Mouse (Mus musculus): ENCODE measurements at regions not wholly inside any gene's neighbourhood (a gene's known extent, or its start where the extent isn't known, plus 50 kb on each side); places are given as distances from the start of the nearest gene placed in this dataset.

- no peak for ATAC-seq
- H3K4me1 ChIP-seq (ENCODE audit: insufficient read depth, low read length), result peaks cover 5% of the 10 kb centered on the region; the same call in 1 of the 2 replicates
- 85% methylated on average over 12 of the region's 12 CpGs for WGBS
Observed at GRCm38 (mm10) chr15:38371404-38372090, 946.2 kb downstream of the 4930447A16Rik start.

GRCm38 (mm10) chr15:38373797-38374196, 948.4 kb downstream of the 4930447A16Rik start:
- 5% methylated on average over 15 of the region's 21 CpGs for WGBS
- DNase-seq (ENCODE audit: low spot score) (peak; percentile 71), ATAC-seq (peak; percentile 81)
- Histone ChIP-seq H3K9ac (replicated peaks; ENCODE audit: low read length) (no peak overlapping the region), H3K36me3 (ENCODE audit: insufficient read depth, low read length) (no peaks in the 10 kb centered on the region), H3K9me3 (ENCODE audit: low read length) (no peaks in the 10 kb centered on the region), H3K27me3 (ENCODE audit: insufficient read depth, low read length) (no peaks in the 10 kb centered on the region), H3K4me3 (ENCODE audit: low read length) (peak overlapping the region; percentile 26), H3K4me2 (ENCODE audit: low read depth, low read length) (peak overlapping the region; percentile 55), H3K27ac (peak overlapping the region; percentile 29), H3K4me1 (ENCODE audit: insufficient read depth, low read length) (peaks cover 5% of the 10 kb centered on the region; the same call in 1 of the 2 replicates)
- TF ChIP-seq CTCF (IDR thresholded peaks at IDR 0.05; ENCODE audit: low read depth), result no peak

More at GRCm38 (mm10) chr15:38371404-38372090, 946.2 kb downstream of the 4930447A16Rik start:
- no peaks in the 10 kb centered on the region for H3K9me3 ChIP-seq (ENCODE audit: low read length)
- no peak overlapping the region for H3K9ac ChIP-seq (replicated peaks; ENCODE audit: low read length)
- DNase-seq (ENCODE audit: low spot score), result no peak
- no peaks in the 10 kb centered on the region for H3K27me3 ChIP-seq (ENCODE audit: insufficient read depth, low read length)
- no peaks in the 10 kb centered on the region for H3K36me3 ChIP-seq (ENCODE audit: insufficient read depth, low read length)
- no peak overlapping the region for H3K27ac ChIP-seq
- H3K4me3 ChIP-seq (ENCODE audit: low read length), result no peak overlapping the region
- no peak overlapping the region for H3K4me2 ChIP-seq (ENCODE audit: low read depth, low read length)
- TF ChIP-seq CTCF (IDR thresholded peaks at IDR 0.05; ENCODE audit: low read depth), result no peak

- Histone ChIP-seq H3K4me1 (ENCODE audit: insufficient read depth, low read length) (peaks cover 5% of the 10 kb centered on the region; the same call in 1 of the 2 replicates), H3K4me2 (ENCODE audit: low read depth, low read length) (no peak overlapping the region), H3K9me3 (ENCODE audit: low read length) (no peaks in the 10 kb centered on the region), H3K36me3 (ENCODE audit: insufficient read depth, low read length) (no peaks in the 10 kb centered on the region), H3K9ac (replicated peaks; ENCODE audit: low read length) (no peak overlapping the region), H3K4me3 (ENCODE audit: low read length) (no peak overlapping the region), H3K27me3 (ENCODE audit: insufficient read depth, low read length) (no peaks in the 10 kb centered on the region), H3K27ac (no peak overlapping the region)
- WGBS, result 60% methylated on average over 6 of the region's 6 CpGs
- TF ChIP-seq CTCF (IDR thresholded peaks at IDR 0.05; ENCODE audit: low read depth), result no peak
- ATAC-seq, result peak; percentile 39; the same call in 1 of the 2 replicates
- DNase-seq (ENCODE audit: low spot score), result peak; percentile 28
Observed at GRCm38 (mm10) chr15:38374786-38375185, 949.4 kb downstream of the 4930447A16Rik start.

GRCm38 (mm10) chr15:38378106-38378505, 952.8 kb downstream of the 4930447A16Rik start:
- no peaks in the 10 kb centered on the region for H3K9me3 ChIP-seq (ENCODE audit: low read length)
- no peaks in the 10 kb centered on the region for H3K36me3 ChIP-seq (ENCODE audit: insufficient read depth, low read length)
- H3K27me3 ChIP-seq (ENCODE audit: insufficient read depth, low read length), result no peaks in the 10 kb centered on the region
- no peak for TF ChIP-seq CTCF (IDR thresholded peaks at IDR 0.05; ENCODE audit: low read depth)
- no peak overlapping the region for H3K4me3 ChIP-seq (ENCODE audit: low read length)
- no peak overlapping the region for H3K4me2 ChIP-seq (ENCODE audit: low read depth, low read length)
- H3K4me1 ChIP-seq (ENCODE audit: insufficient read depth, low read length), result peaks cover 5% of the 10 kb centered on the region; the same call in 1 of the 2 replicates
- H3K27ac ChIP-seq, result no peak overlapping the region
- H3K9ac ChIP-seq (replicated peaks; ENCODE audit: low read length), result no peak overlapping the region
- no peak for DNase-seq (ENCODE audit: low spot score)
- 87% methylated on average over 8 of the region's 8 CpGs for WGBS
- ATAC-seq, result no peak

- peaks cover 12% of the 10 kb centered on the region for H3K4me1 ChIP-seq (ENCODE audit: insufficient read depth, low read length)
- no peak overlapping the region for H3K27ac ChIP-seq
- DNase-seq (ENCODE audit: low spot score) (no peak), ATAC-seq (no peak)
- H3K9me3 ChIP-seq (ENCODE audit: low read length), result no peaks in the 10 kb centered on the region
- 63% methylated on average over 7 of the region's 7 CpGs for WGBS
- H3K27me3 ChIP-seq (ENCODE audit: insufficient read depth, low read length), result no peaks in the 10 kb centered on the region
- no peak overlapping the region for H3K4me2 ChIP-seq (ENCODE audit: low read depth, low read length)
- no peak for TF ChIP-seq CTCF (IDR thresholded peaks at IDR 0.05; ENCODE audit: low read depth)
- no peaks in the 10 kb centered on the region for H3K36me3 ChIP-seq (ENCODE audit: insufficient read depth, low read length)
- H3K9ac ChIP-seq (replicated peaks; ENCODE audit: low read length), result no peak overlapping the region
- H3K4me3 ChIP-seq (ENCODE audit: low read length), result no peak overlapping the region
Observed at GRCm38 (mm10) chr15:38387617-38388016, 962.3 kb downstream of the 4930447A16Rik start.

- no peak for ATAC-seq
- H3K27ac ChIP-seq, result no peak overlapping the region
- WGBS, result 90% methylated on average over 7 of the region's 7 CpGs
- no peak overlapping the region for H3K4me3 ChIP-seq (ENCODE audit: low read length)
- H3K4me2 ChIP-seq (ENCODE audit: low read depth, low read length), result no peak overlapping the region
- no peaks in the 10 kb centered on the region for H3K36me3 ChIP-seq (ENCODE audit: insufficient read depth, low read length)
- no peak overlapping the region for H3K9ac ChIP-seq (replicated peaks; ENCODE audit: low read length)
- no peaks in the 10 kb centered on the region for H3K9me3 ChIP-seq (ENCODE audit: low read length)
- DNase-seq (ENCODE audit: low spot score), result no peak
- no peaks in the 10 kb centered on the region for H3K27me3 ChIP-seq (ENCODE audit: insufficient read depth, low read length)
- H3K4me1 ChIP-seq (ENCODE audit: insufficient read depth, low read length), result peaks cover 12% of the 10 kb centered on the region
- TF ChIP-seq CTCF (IDR thresholded peaks at IDR 0.05; ENCODE audit: low read depth), result no peak
Observed at GRCm38 (mm10) chr15:38388436-38388835, 963.1 kb downstream of the 4930447A16Rik start.

GRCm38 (mm10) chr15:38390450-38390849, 965.1 kb downstream of the 4930447A16Rik start:
- Histone ChIP-seq H3K4me1 (ENCODE audit: insufficient read depth, low read length) (no peaks in the 10 kb centered on the region), H3K27me3 (ENCODE audit: insufficient read depth, low read length) (no peaks in the 10 kb centered on the region), H3K9me3 (ENCODE audit: low read length) (no peaks in the 10 kb centered on the region), H3K4me3 (ENCODE audit: low read length) (no peak overlapping the region), H3K27ac (no peak overlapping the region), H3K36me3 (ENCODE audit: insufficient read depth, low read length) (no peaks in the 10 kb centered on the region), H3K4me2 (ENCODE audit: low read depth, low read length) (no peak overlapping the region), H3K9ac (replicated peaks; ENCODE audit: low read length) (no peak overlapping the region)
- DNase-seq (ENCODE audit: low spot score) (no peak), ATAC-seq (no peak)
- TF ChIP-seq CTCF (IDR thresholded peaks at IDR 0.05; ENCODE audit: low read depth), result no peak
- WGBS, result 75% methylated on average over 12 of the region's 12 CpGs
